In genomic region chr10:69874806-69875205, GRCm38 (mm10) we compare ENCODE assay signal across 27 mouse cellular contexts.
A peak's percentile ranks its signal among the peaks of the same experiment; 100 is the strongest.
DNase-seq lines count a peak whose midpoint lies in the region; ATAC-seq lines count a peak whose summit lies in the region.
"Had no signal": no experiment of that assay in that cellular context is flagged by ENCODE, and none has a peak within 500 bp of the region (broad histone marks: within the 10 kb centered on the region; RNA-seq: fewer than 3 reads in every experiment).

No protein-coding gene starts in this region.

- peaks cover 69% of the 10 kb centered on the region for H3K36me3 ChIP-seq in heart, embryonic 10.5 days
- H3K36me3 ChIP-seq in neural tube, embryonic 15.5 days: peaks cover 32% of the 10 kb centered on the region
- H3K36me3 ChIP-seq: limb, embryonic 15.5 days had no signal

- peak; percentile 50 to 64 for DNase-seq in cerebellum, postnatal 14 days
- DNase-seq in heart, postnatal 4 days: peak; percentile 20
- DNase-seq in heart, embryonic 10.5 days (ENCODE audit: low spot score): no peak
- DNase-seq in neural tube, embryonic 10.5 days (ENCODE audit: extremely low spot score, low spot score): no peak
- DNase-seq in telencephalon, adult 2 months (ENCODE audit: low read depth, low spot score): peak; percentile 22
- DNase-seq: adrenal gland, postnatal 10 days; cerebellum, adult 9-10 months; gastrocnemius, postnatal 14 days; heart, adult 18-20 months; kidney, adult 11 months; kidney, postnatal 36 days; layer of hippocampus, postnatal 36 days; lung, embryonic 14.5 days; midbrain, embryonic 14.5 days; retina, postnatal 1 day; thymus, adult 18-20 months; thymus, postnatal 36 days had no signal

- H3K4me1 ChIP-seq in heart, embryonic 10.5 days: no peaks in the 10 kb centered on the region
- H3K4me1 ChIP-seq in neural tube, embryonic 15.5 days: peaks cover 15% of the 10 kb centered on the region
- H3K4me1 ChIP-seq: embryonic facial prominence, embryonic 12.5 days; kidney, embryonic 15.5 days; neural tube, embryonic 12.5 days had no signal

- H3K27ac ChIP-seq in heart, embryonic 10.5 days: no peak overlapping the region
- H3K27ac ChIP-seq in neural tube, embryonic 15.5 days (replicated peaks): 0 out of 2 replicates have a peak overlapping the region, but pooled peaks have one; percentile 9
- H3K27ac ChIP-seq: embryonic facial prominence, embryonic 12.5 days; heart, embryonic 13.5 days; kidney, embryonic 15.5 days; limb, embryonic 15.5 days; liver, embryonic 14.5 days; neural tube, embryonic 12.5 days had no signal

- no peaks in the 10 kb centered on the region for H3K9me3 ChIP-seq in heart, embryonic 10.5 days
- no peaks in the 10 kb centered on the region for H3K9me3 ChIP-seq in neural tube, embryonic 15.5 days (replicated peaks)
- H3K9me3 ChIP-seq: embryonic facial prominence, embryonic 12.5 days; heart, embryonic 13.5 days; kidney, embryonic 15.5 days; limb, embryonic 15.5 days; neural tube, embryonic 12.5 days had no signal

- H3K4me2 ChIP-seq in neural tube, embryonic 15.5 days: no peak overlapping the region
- H3K4me2 ChIP-seq: embryonic facial prominence, embryonic 12.5 days; heart, embryonic 13.5 days; kidney, embryonic 15.5 days; limb, embryonic 15.5 days; lung, embryonic 14.5 days; neural tube, embryonic 12.5 days had no signal

- no peak for ATAC-seq in cerebellum, adult (ENCODE audit: insufficient number of reproducible peaks, low FRiP score, low TSS enrichment)
- ATAC-seq in neural tube, embryonic 15.5 days (ENCODE audit: low FRiP score): no peak
- ATAC-seq: forebrain, embryonic 14.5 days had no signal

- WGBS in heart, embryonic 10.5 days: 87% methylated on average over 14 of the region's 14 CpGs
- WGBS in neural tube, embryonic 15.5 days: 58% methylated on average over 14 of the region's 14 CpGs

- no peak overlapping the region for H3K9ac ChIP-seq in neural tube, embryonic 15.5 days (replicated peaks)
- H3K9ac ChIP-seq: embryonic facial prominence, embryonic 12.5 days; heart, embryonic 13.5 days; kidney, embryonic 15.5 days; limb, embryonic 15.5 days; liver, embryonic 14.5 days; lung, embryonic 14.5 days; neural tube, embryonic 12.5 days had no signal

- H3K27me3 ChIP-seq in heart, embryonic 10.5 days (ENCODE audit: insufficient read depth, poor library complexity, severe bottlenecking): no peaks in the 10 kb centered on the region
- H3K27me3 ChIP-seq in neural tube, embryonic 15.5 days (replicated peaks): no peaks in the 10 kb centered on the region
- H3K27me3 ChIP-seq: embryonic facial prominence, embryonic 12.5 days; heart, embryonic 13.5 days; kidney, embryonic 15.5 days; limb, embryonic 15.5 days; neural tube, embryonic 12.5 days had no signal

- no peak overlapping the region for H3K4me3 ChIP-seq in heart, embryonic 10.5 days
- H3K4me3 ChIP-seq in neural tube, embryonic 15.5 days (replicated peaks): no peak overlapping the region
- H3K4me3 ChIP-seq: embryonic facial prominence, embryonic 12.5 days; erythroblast, embryonic 14.5 days; heart, embryonic 13.5 days; kidney, embryonic 15.5 days; limb, embryonic 15.5 days; neural tube, embryonic 12.5 days had no signal

Comparison
In these comparisons a context has a peak if more than half of its experiments do, and no peak if none do; other contexts are left out.
1. DNase-seq: peak in cerebellum, postnatal 14 days (2 of 2), heart, postnatal 4 days (single experiment) and telencephalon, adult 2 months (single experiment); none in heart, embryonic 10.5 days (single experiment) and neural tube, embryonic 10.5 days (single experiment).